Mouse (Mus musculus) intestine, embryonic 15.5 days (tissue): Measurements from ENCODE around the gene Ikzf4. TPM values are rescaled to one million over a fixed set of nuclear protein-coding genes. Genes with fewer than 3 reads are reported as not detected.

Experiments used
- ATAC-seq: fragments of 200-750 bp; cut with Nextera tagmentation; 2 replicates; pipeline ENCODE4 v1.8.0; 2017; ENCODE audit warnings: moderate TSS enrichment, moderate library complexity
- H3K27ac ChIP-seq: fragments of 300-500 bp; sonication (generic); 2 replicates; pipeline ENCODE4 v1.5.1; 2015; ENCODE audit warnings: mild to moderate bottlenecking, inconsistent platforms
- H3K27me3 ChIP-seq: fragments of 300-500 bp; sonication (generic); replicated peaks from 2 replicates; pipeline ENCODE4 v1.6.1; 2015; ENCODE audit warnings: inconsistent platforms
- H3K36me3 ChIP-seq: fragments of 300-500 bp; sonication (generic); 2 replicates; pipeline ENCODE4 v1.6.1; 2015; ENCODE audit warnings: inconsistent platforms
- H3K4me1 ChIP-seq: fragments of 300-500 bp; sonication (generic); replicated peaks from 2 replicates; pipeline ENCODE4 v1.6.1; 2015; ENCODE audit warnings: inconsistent platforms
- H3K4me2 ChIP-seq: fragments of 300-500 bp; sonication (generic); replicated peaks from 2 replicates; pipeline ENCODE4 v1.6.1; 2015; ENCODE audit warnings: mild to moderate bottlenecking, inconsistent platforms
- H3K4me3 ChIP-seq: fragments of 300-500 bp; sonication (generic); replicated peaks from 2 replicates; pipeline ENCODE4 v1.5.1; 2015; ENCODE audit warnings: inconsistent platforms
- H3K9ac ChIP-seq: fragments of 300-500 bp; sonication (generic); 2 replicates; pipeline ENCODE4 v1.6.1; 2015; ENCODE audit warnings: inconsistent platforms
- H3K9me3 ChIP-seq: fragments of 300-500 bp; sonication (generic); 2 replicates; pipeline ENCODE4 v1.6.1; 2016; ENCODE audit warnings: inconsistent platforms
- WGBS: fragments of 180-500 bp; shearing (Covaris S2); methylation state at CpG from one replicate; pipeline ENCODE4 v1.1.7; 2015; 5-methylcytosine and 5-hydroxymethylcytosine counted together
- polyA plus RNA-seq: library from polyadenylated mRNA; unstranded; fragments of >200 nt; fragmentation: Nextera tagmentation; extraction: Ambion mirVana; gene quantifications from 2 replicates; pipeline ENCODE4 v1.2.1, GENCODE M21; 2015

The Ikzf4 gene
- polyA plus RNA-seq, 1 experiment from 2014 or later, result 2.2 TPM

- Histone ChIP-seq H3K27me3 (no peaks in the 10 kb centered on the region), H3K9me3 (no peaks in the 10 kb centered on the region), H3K27ac (no peak overlapping the region), H3K36me3 (no peaks in the 10 kb centered on the region), H3K9ac (no peak overlapping the region), H3K4me3 (no peak overlapping the region), H3K4me2 (no peak overlapping the region), H3K4me1 (no peaks in the 10 kb centered on the region)
- ATAC-seq, result no peak
- 39% methylated on average over 9 of the region's 9 CpGs for WGBS
These were observed 13.7 kb upstream of the Ikzf4 start for GRCm38 (mm10) chr10:128659490-128659889.

- H3K27me3 ChIP-seq, result no peaks in the 10 kb centered on the region
- no peaks in the 10 kb centered on the region for H3K4me1 ChIP-seq
- no peak overlapping the region for H3K9ac ChIP-seq
- no peaks in the 10 kb centered on the region for H3K9me3 ChIP-seq
- 50% methylated on average over 9 of the region's 9 CpGs for WGBS
- no peak overlapping the region for H3K27ac ChIP-seq
- no peaks in the 10 kb centered on the region for H3K36me3 ChIP-seq
- H3K4me2 ChIP-seq, result no peak overlapping the region
- no peak for ATAC-seq
- H3K4me3 ChIP-seq, result no peak overlapping the region
These were observed 12.1 kb upstream of the Ikzf4 start for GRCm38 (mm10) chr10:128657844-128658243.

GRCm38 (mm10) chr10:128656731-128657130 is 10.9 kb upstream of the Ikzf4 start:
- H3K27ac ChIP-seq, result no peak overlapping the region
- no peak for ATAC-seq
- no peak overlapping the region for H3K4me3 ChIP-seq
- H3K9ac ChIP-seq, result no peak overlapping the region
- H3K4me1 ChIP-seq, result no peaks in the 10 kb centered on the region
- WGBS, result 67% methylated on average over 1 of the region's 1 CpGs
- H3K27me3 ChIP-seq, result no peaks in the 10 kb centered on the region
- H3K36me3 ChIP-seq, result no peaks in the 10 kb centered on the region
- H3K4me2 ChIP-seq, result no peak overlapping the region
- H3K9me3 ChIP-seq, result no peaks in the 10 kb centered on the region

- no peak overlapping the region for H3K4me2 ChIP-seq
- peak; percentile 67; the same call in 1 of the 2 replicates for ATAC-seq
- no peak overlapping the region for H3K9ac ChIP-seq
- no peaks in the 10 kb centered on the region for H3K36me3 ChIP-seq
- H3K4me1 ChIP-seq, result no peaks in the 10 kb centered on the region
- H3K9me3 ChIP-seq, result no peaks in the 10 kb centered on the region
- no peak overlapping the region for H3K27ac ChIP-seq
- WGBS, result 51% methylated on average over 3 of the region's 3 CpGs
- no peak overlapping the region for H3K4me3 ChIP-seq
- no peaks in the 10 kb centered on the region for H3K27me3 ChIP-seq
These were observed 9.5 kb upstream of the Ikzf4 start for GRCm38 (mm10) chr10:128655254-128655653.

GRCm38 (mm10) chr10:128653866-128654265 is 8.1 kb upstream of the Ikzf4 start:
- 81% methylated on average over 4 of the region's 4 CpGs for WGBS
- H3K9me3 ChIP-seq, result no peaks in the 10 kb centered on the region
- no peak overlapping the region for H3K9ac ChIP-seq
- H3K4me1 ChIP-seq, result no peaks in the 10 kb centered on the region
- no peak for ATAC-seq
- H3K4me2 ChIP-seq, result no peak overlapping the region
- no peaks in the 10 kb centered on the region for H3K36me3 ChIP-seq
- no peak overlapping the region for H3K4me3 ChIP-seq
- no peak overlapping the region for H3K27ac ChIP-seq
- no peaks in the 10 kb centered on the region for H3K27me3 ChIP-seq

GRCm38 (mm10) chr10:128646139-128647089 is 623 bp upstream of the Ikzf4 start:
- ATAC-seq, result peak; percentile 67
- no peaks in the 10 kb centered on the region for H3K9me3 ChIP-seq
- H3K36me3 ChIP-seq, result no peaks in the 10 kb centered on the region
- H3K27ac ChIP-seq, result 0 out of 2 replicates have a peak overlapping the region, but pooled peaks have one; percentile 36
- H3K4me1 ChIP-seq, result peaks cover 14% of the 10 kb centered on the region
- H3K27me3 ChIP-seq, result no peaks in the 10 kb centered on the region
- WGBS, result 16% methylated on average over 11 of the region's 13 CpGs
- H3K4me2 ChIP-seq, result peak overlapping the region; percentile 92
- H3K4me3 ChIP-seq, result peak overlapping the region; percentile 50
- peak overlapping the region; percentile 23; the same call in 1 of the 2 replicates for H3K9ac ChIP-seq

- Histone ChIP-seq H3K4me1 (peaks cover 14% of the 10 kb centered on the region), H3K4me3 (no peak overlapping the region), H3K9ac (no peak overlapping the region), H3K9me3 (no peaks in the 10 kb centered on the region), H3K36me3 (no peaks in the 10 kb centered on the region), H3K4me2 (no peak overlapping the region), H3K27ac (no peak overlapping the region), H3K27me3 (no peaks in the 10 kb centered on the region)
- WGBS, result 91% methylated on average over 6 of the region's 6 CpGs
- no peak for ATAC-seq
These were observed 3.0 kb downstream of the Ikzf4 start for GRCm38 (mm10) chr10:128642749-128643148.

- no peaks in the 10 kb centered on the region for H3K36me3 ChIP-seq
- H3K4me2 ChIP-seq, result no peak overlapping the region
- no peak overlapping the region for H3K9ac ChIP-seq
- no peak overlapping the region for H3K4me3 ChIP-seq
- H3K27ac ChIP-seq, result no peak overlapping the region
- H3K9me3 ChIP-seq, result no peaks in the 10 kb centered on the region
- 77% methylated on average over 7 of the region's 7 CpGs for WGBS
- no peaks in the 10 kb centered on the region for H3K27me3 ChIP-seq
- peaks cover 12% of the 10 kb centered on the region for H3K4me1 ChIP-seq
- no peak for ATAC-seq
These were observed 3.9 kb downstream of the Ikzf4 start for GRCm38 (mm10) chr10:128641871-128642270.

- H3K9ac ChIP-seq, result no peak overlapping the region
These were observed 4.9 kb downstream of the Ikzf4 start for GRCm38 (mm10) chr10:128640891-128641290.

GRCm38 (mm10) chr10:128639999-128640398 is 5.8 kb downstream of the Ikzf4 start:
- no peak for ATAC-seq
- Histone ChIP-seq H3K4me2 (no peak overlapping the region), H3K36me3 (no peaks in the 10 kb centered on the region), H3K4me1 (0 out of 2 replicates have a peak, but pooled peaks cover 2% of the 10 kb centered on the region), H3K9me3 (no peaks in the 10 kb centered on the region), H3K27me3 (no peaks in the 10 kb centered on the region), H3K9ac (no peak overlapping the region), H3K4me3 (no peak overlapping the region), H3K27ac (no peak overlapping the region)
- 84% methylated on average over 14 of the region's 14 CpGs for WGBS

More at GRCm38 (mm10) chr10:128640891-128641290, 4.9 kb downstream of the Ikzf4 start:
- ATAC-seq, result no peak
- WGBS, result 93% methylated on average over 15 of the region's 15 CpGs
- H3K9me3 ChIP-seq, result no peaks in the 10 kb centered on the region
- H3K36me3 ChIP-seq, result no peaks in the 10 kb centered on the region
- no peaks in the 10 kb centered on the region for H3K27me3 ChIP-seq
- H3K27ac ChIP-seq, result no peak overlapping the region
- no peak overlapping the region for H3K4me3 ChIP-seq
- H3K4me2 ChIP-seq, result no peak overlapping the region
- H3K4me1 ChIP-seq, result peaks cover 6% of the 10 kb centered on the region; the same call in 1 of the 2 replicates

- Histone ChIP-seq H3K9me3 (no peaks in the 10 kb centered on the region), H3K36me3 (no peaks in the 10 kb centered on the region), H3K4me1 (no peaks in the 10 kb centered on the region), H3K4me2 (no peak overlapping the region), H3K4me3 (no peak overlapping the region), H3K27ac (no peak overlapping the region), H3K27me3 (no peaks in the 10 kb centered on the region), H3K9ac (no peak overlapping the region)
- no peak for ATAC-seq
- 28% methylated on average over 11 of the region's 11 CpGs for WGBS
These were observed 8.8 kb downstream of the Ikzf4 start for GRCm38 (mm10) chr10:128637011-128637410.

GRCm38 (mm10) chr10:128636561-128636960 is 9.2 kb downstream of the Ikzf4 start:
- no peak for ATAC-seq
- H3K4me2 ChIP-seq, result no peak overlapping the region
- H3K4me1 ChIP-seq, result no peaks in the 10 kb centered on the region
- no peaks in the 10 kb centered on the region for H3K9me3 ChIP-seq
- no peaks in the 10 kb centered on the region for H3K36me3 ChIP-seq
- H3K27ac ChIP-seq, result no peak overlapping the region
- 59% methylated on average over 5 of the region's 6 CpGs for WGBS
- no peak overlapping the region for H3K4me3 ChIP-seq
- no peak overlapping the region for H3K9ac ChIP-seq
- H3K27me3 ChIP-seq, result no peaks in the 10 kb centered on the region

GRCm38 (mm10) chr10:128635697-128636096 is 10.1 kb downstream of the Ikzf4 start:
- H3K9me3 ChIP-seq, result no peaks in the 10 kb centered on the region
- no peaks in the 10 kb centered on the region for H3K4me1 ChIP-seq
- H3K4me3 ChIP-seq, result no peak overlapping the region
- no peak overlapping the region for H3K27ac ChIP-seq
- no peaks in the 10 kb centered on the region for H3K27me3 ChIP-seq
- no peak for ATAC-seq
- H3K36me3 ChIP-seq, result no peaks in the 10 kb centered on the region
- no peak overlapping the region for H3K4me2 ChIP-seq
- WGBS, result 95% methylated on average over 13 of the region's 13 CpGs
- H3K9ac ChIP-seq, result no peak overlapping the region
